Mouse (Mus musculus): ENCODE measurements around the gene Cyp2w1.

Cyp2w1 gene

GRCm38 (mm10) chr5:139405478-139405877, 53.1 kb downstream of the Cyp2w1 start:
- DNase-seq (ENCODE audit: low spot score), result peak; percentile 37

GRCm38 (mm10) chr5:139405953-139406352, 53.5 kb downstream of the Cyp2w1 start:
- no peak for DNase-seq (ENCODE audit: low spot score)
